Mouse (Mus musculus) B cell, adult 62 days (primary cell): Measurements from ENCODE around the gene Gm49403. TPM values are rescaled to one million over a fixed set of nuclear protein-coding genes. Genes with fewer than 3 reads are reported as not detected.

Experiments used
- total RNA-seq: library from RNA; stranded (reverse); gene quantifications from 4 replicates; pipeline ENCODE4 v1.2.4, GENCODE M21; 2023

Gm49403 gene
- not detected in 4 replicates for total RNA-seq

DNA sequence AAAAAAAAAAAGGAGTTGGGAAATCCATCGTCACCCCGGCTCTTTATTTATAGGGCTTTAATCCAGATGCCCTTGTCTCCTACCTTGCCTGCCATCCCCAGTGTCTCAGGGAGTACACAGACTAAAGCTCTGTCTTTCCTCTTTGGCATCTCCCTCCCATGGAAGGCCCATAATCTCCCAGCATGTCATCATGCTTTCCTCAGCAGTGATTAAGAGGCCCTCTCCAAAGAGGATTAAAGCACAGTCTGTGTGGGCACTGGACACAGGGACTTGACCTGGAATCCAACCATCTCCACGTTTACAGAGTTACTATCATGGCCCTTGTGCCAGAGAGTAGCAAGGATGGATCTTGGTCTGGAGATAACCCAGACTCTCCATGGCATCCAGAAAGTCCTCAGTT is at the start of gene Gm49403, which contains the start of gene Lbhd1:
TSS of gene Gm49403 (plus strand) at position 315 of the 400 bp plus-strand sequence.
TSS of gene Lbhd1 (plus strand) at position 117 of the 400 bp plus-strand sequence.

DNA sequence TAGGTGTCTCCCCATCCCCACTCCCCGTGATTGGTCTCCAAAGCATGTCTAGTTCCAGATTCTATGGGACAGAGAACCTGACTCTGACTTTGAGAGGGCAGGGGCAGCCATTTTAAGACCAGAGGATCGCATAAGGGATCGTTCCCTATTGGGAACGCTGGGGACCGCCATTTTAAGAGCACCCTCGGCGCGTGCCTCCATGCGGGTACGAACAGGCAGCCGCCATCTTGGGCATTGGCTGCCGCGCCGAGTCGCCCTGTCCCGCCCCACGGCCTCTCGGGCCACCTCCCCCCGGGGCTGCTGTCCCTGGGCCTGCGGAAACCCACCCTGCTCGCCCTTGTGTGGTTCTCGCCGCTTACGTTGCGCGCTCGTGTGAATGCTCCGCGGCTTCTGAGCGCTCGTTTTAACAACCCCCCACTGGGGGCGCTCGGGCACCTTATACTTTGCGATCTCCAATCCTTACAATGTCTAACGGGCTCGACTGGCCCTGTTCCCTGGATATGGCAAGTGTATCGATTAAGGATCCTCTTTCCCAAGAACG is 46.4 kb upstream of the Gm49403 start, which contains the start of gene Bscl2:
TSS of gene Bscl2 (plus strand) at position 217 of the 541 bp plus-strand sequence.

DNA sequence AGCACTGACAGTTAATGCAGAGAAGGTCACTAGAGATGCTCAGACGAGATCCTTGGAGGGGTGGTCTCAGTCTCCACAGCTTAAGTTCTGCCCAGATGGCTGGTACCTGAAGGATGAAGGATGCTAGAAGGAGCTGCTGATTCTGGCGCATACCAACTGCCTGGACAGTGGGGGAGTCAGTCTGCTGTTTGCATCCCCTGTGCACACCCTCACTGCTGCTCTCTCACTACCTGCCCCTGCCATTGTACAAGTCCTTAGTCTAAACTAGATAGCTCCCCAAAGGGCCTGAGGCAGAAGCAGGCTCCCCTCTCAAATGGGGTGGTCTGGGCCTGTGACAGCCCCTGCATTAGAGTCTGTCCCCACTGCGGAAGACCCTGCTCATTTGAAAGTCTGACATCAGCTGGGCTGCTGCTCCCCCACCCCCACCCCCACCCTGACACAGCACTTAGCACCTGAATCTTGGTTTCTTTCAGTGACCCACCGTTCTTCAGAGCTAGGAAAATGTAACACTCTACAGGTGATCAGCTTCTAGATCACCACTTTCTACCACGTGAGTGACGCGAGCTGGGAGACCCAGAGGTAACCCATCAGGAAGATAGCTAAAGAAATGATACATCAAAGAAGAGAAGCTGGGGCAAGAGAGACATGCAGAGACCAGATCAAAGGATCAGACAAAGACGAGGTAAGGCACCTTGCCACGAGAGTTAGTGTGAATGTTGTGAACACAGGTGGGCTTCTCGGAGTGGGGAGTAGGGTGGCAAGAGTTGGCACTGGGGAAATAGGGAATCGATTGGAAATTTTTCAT is 44.4 kb upstream of the Gm49403 start, which contains the start of gene Gng3:
TSS of gene Gng3 (minus strand) at position 92 of the 805 bp plus-strand sequence.

DNA sequence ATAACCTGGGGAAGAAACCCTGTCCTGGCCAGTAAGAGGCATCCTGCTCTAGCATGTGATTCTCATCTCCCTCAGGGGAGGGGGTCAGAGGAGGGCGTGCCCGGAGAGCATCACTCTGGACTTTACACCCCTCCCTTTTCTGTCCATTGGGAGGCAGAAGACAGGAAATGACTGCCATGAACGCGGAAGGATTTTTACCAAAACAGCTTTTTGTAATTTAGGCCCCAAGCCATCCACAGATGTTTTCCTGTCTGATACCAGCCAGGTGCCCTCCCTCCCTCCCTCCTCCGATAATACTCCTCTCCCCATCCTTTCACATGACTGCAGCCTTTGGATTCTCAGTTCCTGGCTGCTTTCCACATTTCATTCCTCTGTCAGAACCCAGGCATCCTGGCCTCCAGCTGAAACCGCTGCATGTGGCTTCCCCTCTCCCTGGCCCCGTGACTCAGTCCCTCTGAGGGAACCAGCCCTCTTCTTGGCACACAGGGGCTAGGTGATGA is 33.3 kb upstream of the Gm49403 start, which contains the start of gene Lrrn4cl:
TSS of gene Lrrn4cl (plus strand) at position 367 of the 500 bp plus-strand sequence.

DNA sequence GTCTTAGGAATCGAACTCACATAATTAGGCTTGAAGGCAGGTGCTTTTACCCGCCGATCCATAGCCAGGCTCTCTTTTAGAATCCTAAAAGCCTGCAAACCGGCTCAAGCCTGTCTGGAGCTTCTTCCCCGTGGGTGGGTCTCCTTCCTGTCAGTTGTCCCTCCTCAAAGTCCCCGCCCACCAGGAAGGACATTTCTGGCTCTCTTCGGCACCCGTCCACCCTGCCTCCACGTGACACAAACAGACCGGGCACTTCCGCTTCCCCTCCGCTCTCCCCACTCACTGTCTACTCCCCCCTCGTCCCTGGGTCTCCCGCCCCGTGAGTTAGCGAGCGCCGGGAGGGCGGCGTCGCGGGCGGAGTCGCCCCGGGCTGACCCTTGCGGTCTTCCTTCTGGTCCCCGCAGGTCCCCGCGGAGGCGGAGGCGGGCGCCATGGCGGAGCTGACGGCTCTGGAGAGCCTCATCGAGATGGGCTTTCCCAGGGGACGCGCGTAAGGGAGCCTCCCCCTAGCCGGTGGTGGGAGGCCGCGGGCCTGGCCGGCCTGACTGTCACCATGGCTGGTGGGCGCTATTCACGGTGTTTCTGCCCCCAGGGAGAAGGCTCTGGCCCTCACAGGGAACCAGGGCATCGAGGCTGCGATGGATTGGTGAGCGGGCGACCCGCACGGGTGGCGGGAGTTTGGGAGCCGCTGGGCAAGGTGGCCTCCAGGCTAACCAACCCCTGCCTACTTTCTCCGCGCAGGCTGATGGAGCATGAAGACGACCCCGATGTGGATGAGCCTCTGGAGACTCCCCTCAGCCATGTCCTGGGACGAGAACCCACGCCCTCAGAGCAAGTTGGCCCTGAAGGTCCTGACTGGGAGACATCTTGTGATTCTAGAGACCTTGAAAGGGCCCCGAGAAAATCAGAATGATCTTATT is 12.2 kb upstream of the Gm49403 start, which contains the start of gene Ubxn1:
TSS of gene Ubxn1 (plus strand) at position 230 of the 920 bp plus-strand sequence.

DNA sequence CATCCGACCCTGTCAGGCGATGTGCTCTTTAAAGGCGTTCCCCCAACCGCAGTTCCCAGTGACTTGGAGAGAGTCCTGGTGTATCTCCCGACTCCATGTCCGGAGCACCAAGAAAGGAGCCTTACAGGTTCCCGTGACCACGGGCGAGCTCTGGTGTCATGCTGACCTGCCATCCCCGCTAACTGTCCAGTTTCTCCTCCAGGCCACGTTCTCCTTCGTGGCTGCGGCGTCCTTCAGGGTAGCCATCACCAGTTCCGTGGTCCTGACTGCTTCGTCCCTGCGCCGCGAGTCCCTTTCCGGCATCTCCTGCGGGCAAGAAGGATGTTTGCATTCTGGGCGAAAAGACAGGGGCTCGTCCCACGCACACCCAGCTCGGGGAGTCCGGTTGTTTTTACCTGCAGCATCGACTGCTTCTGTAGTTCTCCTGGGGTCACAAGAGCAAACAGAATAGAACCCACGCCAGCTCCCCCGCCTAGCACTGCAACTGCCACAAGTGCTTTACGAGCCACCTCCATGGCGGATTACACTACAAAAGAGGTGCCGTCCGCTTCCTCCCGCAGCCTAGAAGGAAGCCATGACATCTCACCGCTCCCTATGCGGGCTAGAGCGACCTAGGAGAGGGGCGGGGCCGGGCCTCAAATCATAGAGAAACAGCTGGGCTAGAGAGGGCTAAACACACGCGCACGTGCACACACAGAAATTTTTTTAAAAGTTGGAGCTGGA is 3.3 kb upstream of the Gm49403 start, which contains the start of gene Uqcc3:
TSS of gene Uqcc3 (minus strand) at position 613 of the 723 bp plus-strand sequence.

DNA sequence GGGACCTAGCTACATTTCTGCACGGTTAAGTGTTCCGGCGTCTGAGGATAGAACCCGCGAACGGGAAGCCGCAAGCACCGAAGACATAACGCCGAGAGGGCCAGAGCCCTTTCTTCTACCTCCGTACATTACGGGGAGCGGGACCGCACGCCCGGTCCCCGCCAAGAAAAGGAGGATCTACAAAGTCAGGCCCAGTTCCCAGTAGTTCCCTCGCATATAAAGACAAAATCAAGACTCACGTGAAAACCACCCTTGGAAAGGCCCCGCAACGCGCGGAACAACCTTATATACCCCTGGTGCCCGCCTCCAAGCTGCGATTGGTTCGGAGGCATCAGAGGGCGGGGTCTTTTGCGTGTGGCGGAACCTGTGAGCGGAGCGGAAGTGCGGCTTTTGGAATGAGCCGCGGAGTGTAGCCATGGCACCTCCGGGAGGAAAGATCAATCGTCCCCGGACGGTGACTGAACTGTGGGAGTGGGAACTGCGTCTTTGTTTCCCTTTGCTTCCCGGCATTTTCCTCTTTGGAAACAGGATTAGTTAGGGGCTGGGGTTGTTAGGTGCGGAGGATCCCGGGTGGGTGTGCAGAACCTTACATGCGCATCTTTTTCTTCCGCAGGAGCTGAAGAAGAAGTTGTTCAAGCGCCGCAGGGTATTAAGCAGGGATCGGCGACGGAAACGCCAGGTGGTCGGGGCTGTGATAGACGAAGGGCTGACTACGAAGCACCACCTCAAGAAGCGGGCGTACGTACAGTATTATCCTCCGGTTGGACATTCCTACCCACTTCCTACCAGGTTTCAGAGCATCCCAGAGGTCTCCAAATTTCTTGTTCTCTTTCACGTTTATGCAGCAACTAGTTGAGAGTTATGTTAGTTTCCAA is 5.0 kb downstream of the Gm49403 start, which contains the start of the genes 1810009A15Rik and Gm49416:
TSS of gene 1810009A15Rik (plus strand) at position 343 of the 875 bp plus-strand sequence.
TSS of gene Gm49416 (plus strand) at position 416 of the 875 bp plus-strand sequence.

DNA sequence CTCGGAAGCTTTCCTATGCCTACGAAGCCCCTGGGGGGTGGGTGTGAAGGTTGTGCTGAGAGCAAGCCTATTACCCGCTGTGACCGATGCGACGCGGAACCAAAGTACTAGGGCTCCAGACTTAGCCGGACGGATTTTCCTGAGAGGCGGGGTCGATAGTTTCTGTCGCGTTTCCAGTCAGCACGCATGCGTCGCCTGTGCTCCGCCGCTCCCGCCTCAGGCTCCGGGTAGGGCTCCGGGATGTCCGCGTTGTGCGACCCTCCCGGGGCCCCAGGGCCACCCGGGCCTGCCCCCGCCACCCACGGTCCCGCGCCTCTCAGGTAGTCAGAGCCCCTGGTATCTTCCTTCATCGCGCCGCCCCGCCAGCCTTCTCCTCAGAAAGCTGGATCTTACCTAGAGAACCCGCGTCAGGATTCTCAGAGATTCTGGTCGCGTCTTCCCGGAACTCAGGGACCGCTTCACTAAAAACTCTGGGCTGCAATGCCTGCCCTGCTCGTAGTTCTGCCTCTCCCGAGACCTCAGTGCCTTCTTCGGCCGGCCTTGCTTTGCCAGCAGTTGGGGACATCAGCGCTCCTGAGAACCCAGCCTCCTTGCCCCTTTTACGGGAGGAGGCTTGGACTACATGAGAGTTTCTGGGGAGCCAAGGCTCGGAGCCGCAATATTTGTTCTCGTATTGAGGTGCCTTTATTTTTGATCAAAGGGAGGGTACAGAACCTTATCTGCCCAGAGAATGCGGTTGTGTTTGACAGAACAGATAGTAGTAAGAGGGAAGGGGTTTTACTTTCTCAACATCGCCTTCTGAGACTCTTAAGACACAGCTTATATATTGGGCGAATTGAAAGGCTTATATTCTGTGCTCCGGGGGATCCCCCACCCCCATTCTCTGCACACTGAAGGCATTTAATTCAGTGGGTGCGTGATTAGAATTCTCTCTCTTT is 9.4 kb downstream of the Gm49403 start, which contains the start of gene Ints5:
TSS of gene Ints5 (plus strand) at position 177 of the 938 bp plus-strand sequence.

DNA sequence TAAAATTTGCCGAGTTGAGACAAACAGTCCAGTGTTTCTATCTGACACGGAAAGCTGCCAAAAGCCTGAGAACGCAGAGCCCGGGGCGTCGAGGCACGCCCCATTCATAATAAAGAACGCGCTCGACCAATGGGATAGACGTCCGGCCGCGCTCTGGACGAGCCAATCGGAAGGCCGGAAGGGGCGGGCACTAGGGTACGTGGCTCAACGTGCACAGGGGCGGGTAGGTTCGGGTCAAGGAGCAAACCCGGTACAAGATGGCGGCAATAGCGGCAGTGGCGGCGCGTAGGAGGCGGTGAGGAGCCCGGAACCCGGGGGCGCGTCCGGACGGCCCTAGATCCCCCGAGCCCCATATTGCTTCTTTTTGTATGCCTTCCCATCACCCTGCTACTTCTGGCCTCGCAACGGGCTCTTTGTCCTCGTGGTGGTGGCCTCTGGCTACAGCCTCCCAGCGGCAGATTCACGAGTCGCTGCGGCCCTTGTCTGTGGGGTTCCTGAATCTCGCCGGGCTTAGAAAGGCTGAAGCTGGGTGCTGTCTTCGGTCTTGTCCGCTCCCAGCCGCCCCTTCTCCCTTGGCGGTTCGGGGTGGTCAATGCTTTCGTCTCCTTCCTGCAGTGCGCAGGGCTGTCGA is 14.2 kb downstream of the Gm49403 start, which contains the start of gene Ganab:
TSS of gene Ganab (plus strand) at position 207 of the 631 bp plus-strand sequence.

DNA sequence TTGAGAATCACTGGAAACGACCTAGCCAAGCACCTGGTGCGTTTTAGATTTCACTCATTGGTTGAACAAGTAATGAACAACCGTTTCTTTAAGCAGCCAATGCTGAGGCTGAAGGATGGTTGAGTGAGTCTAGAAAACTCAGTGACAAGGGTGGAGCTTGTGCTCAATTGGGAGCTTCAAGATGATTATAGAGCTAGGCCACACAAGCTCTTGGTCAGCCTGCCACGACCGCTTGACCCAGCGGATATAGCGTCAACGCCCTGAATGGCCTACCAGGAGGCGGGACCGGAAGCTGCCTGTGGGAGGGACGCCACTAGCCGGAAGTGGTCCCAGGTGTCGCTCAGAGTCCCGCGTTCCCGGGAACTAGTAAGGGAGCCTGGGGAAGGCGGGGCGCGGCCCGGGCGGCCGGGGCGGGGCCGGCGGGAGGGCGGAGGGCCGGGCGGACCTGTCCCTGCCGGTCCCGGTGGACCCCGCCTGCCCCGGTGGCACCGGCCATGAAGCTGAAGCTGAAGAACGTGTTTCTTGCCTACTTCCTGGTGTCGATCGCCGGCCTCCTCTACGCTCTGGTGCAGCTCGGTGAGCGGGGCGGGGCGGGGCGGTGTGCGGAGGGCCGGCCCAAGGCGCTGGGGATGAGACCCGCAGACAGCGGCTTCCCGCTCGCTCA is 36.5 kb downstream of the Gm49403 start, which contains the start of gene B3gat3:
TSS of gene B3gat3 (plus strand) at position 302 of the 664 bp plus-strand sequence.

DNA sequence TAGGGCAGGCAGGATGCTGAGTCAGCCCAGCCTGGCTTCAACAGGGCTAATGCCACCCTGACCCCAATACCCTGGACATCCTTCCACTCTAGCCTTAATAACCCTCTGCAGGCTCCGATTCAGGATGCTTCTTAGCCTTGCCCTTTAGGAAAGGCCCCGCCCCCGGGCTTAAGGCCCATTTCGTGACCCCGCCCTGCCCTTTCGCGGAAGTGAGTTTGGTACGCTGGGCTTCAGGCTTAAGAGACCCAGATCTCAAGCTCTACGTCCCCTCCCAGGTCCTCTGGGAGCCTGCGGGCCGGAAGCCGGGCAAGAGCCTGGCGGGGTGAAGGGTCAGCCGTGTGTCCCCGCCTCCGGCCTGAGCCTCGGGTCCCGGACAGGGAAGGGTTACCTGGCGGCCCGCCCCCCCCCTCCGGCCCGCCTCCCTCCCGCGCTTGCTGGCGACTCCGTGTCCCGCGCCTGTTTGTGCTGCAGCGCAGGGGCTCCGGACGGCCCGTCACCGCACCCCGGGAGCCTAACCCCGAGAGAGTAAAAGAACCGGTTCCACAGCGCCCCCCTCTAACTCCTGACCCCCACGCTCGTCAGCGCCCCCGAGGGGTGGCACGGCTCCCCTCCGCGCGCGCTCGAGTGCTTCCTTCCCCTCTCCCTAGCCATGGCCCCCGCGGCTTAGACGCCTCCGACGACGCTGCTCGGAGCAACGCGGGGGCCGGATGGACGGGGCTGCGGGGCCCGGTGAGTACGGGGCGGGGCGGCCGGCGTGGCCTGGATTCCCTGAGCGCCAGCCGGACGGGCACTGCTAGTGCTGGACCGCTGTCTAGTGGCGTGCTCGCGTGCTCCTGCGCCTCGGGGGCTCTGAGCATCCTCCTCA is 45.7 kb downstream of the Gm49403 start, which contains the start of the genes Rom1 and Eml3:
TSS of gene Rom1 (minus strand) at position 133 of the 865 bp plus-strand sequence.
TSS of gene Eml3 (plus strand) at position 329 of the 865 bp plus-strand sequence.

Other genes starting within 250 kb of the Gm49403 start
- gene Chrm1, start 220.1 kb upstream of the Gm49403 start, total RNA-seq = not detected in 4 replicates
- gene Slc3a2, start 160.6 kb upstream of the Gm49403 start, total RNA-seq = 230 to 247 TPM (median 235 TPM) in 4 replicates
- gene Wdr74, start 148.1 kb upstream of the Gm49403 start, total RNA-seq = 62.8 to 83.7 TPM (median 79.5 TPM) in 4 replicates
- 3.0 to 7.4 TPM (median 4.7 TPM) in 4 replicates for gene 1700092M07Rik, start 143.2 kb upstream of the Gm49403 start, total RNA-seq
- 237 to 245 TPM (median 241 TPM) in 4 replicates for gene Stx5a, start 142.5 kb upstream of the Gm49403 start, total RNA-seq
- gene Nxf1, start 126.9 kb upstream of the Gm49403 start, total RNA-seq = 377 to 393 TPM (median 389 TPM) in 4 replicates
- 26.2 to 31.3 TPM (median 28.9 TPM) in 4 replicates for gene Tmem223, start 112.9 kb upstream of the Gm49403 start, total RNA-seq
- 63.6 to 73.3 TPM (median 71.5 TPM) in 4 replicates for gene Tmem179b, start 109.5 kb upstream of the Gm49403 start, total RNA-seq
- 20.5 to 27.0 TPM (median 24.5 TPM) in 4 replicates for gene Taf6l, start 97.5 kb upstream of the Gm49403 start, total RNA-seq
- gene Polr2g, start 85.4 kb upstream of the Gm49403 start, total RNA-seq = 58.1 to 65.7 TPM (median 60.7 TPM) in 4 replicates
- gene Zbtb3, start 81.4 kb upstream of the Gm49403 start, total RNA-seq = 1.3 to 2.0 TPM (median 1.6 TPM) in 4 replicates
- 28.9 to 33.7 TPM (median 30.1 TPM) in 4 replicates for gene Ttc9c, start 64.6 kb upstream of the Gm49403 start, total RNA-seq
- gene Hnrnpul2, start 63.9 kb upstream of the Gm49403 start, total RNA-seq = 104 to 114 TPM (median 109 TPM) in 4 replicates
- 6.4 to 30.3 TPM (median 16.5 TPM) in 4 replicates for gene AC129217.1, start 54.2 kb upstream of the Gm49403 start, total RNA-seq
- 45.4 to 52.9 TPM (median 48.9 TPM) in 4 replicates for gene Bscl2, start 46.5 kb upstream of the Gm49403 start, total RNA-seq
- not detected in 4 replicates for gene Gng3, start 44.7 kb upstream of the Gm49403 start, total RNA-seq
- gene Lrrn4cl, start 33.2 kb upstream of the Gm49403 start, total RNA-seq = 0.32 to 0.75 TPM (median 0.51 TPM) in 4 replicates
- gene Ubxn1, start 12.4 kb upstream of the Gm49403 start, total RNA-seq = 133 to 143 TPM (median 140 TPM) in 4 replicates
- gene Uqcc3, start 3.0 kb upstream of the Gm49403 start, total RNA-seq = 20.6 to 24.9 TPM (median 22.3 TPM) in 4 replicates
- 5.1 to 16.0 TPM (median 14.2 TPM) in 4 replicates for gene Lbhd1, start 198 bp upstream of the Gm49403 start, total RNA-seq
- 32.7 to 40.6 TPM (median 37.3 TPM) in 4 replicates for gene 1810009A15Rik, start 4.9 kb downstream of the Gm49403 start, total RNA-seq
- gene Gm49416, start 5.0 kb downstream of the Gm49403 start, total RNA-seq = 4.7 to 5.0 TPM in 2 of 4 replicates, not detected in the others
- gene Ints5, start 9.1 kb downstream of the Gm49403 start, total RNA-seq = 17.6 to 20.4 TPM (median 19.8 TPM) in 4 replicates
- 148 to 156 TPM (median 152 TPM) in 4 replicates for gene Ganab, start 14.1 kb downstream of the Gm49403 start, total RNA-seq
- gene B3gat3, start 36.4 kb downstream of the Gm49403 start, total RNA-seq = 62.7 to 65.2 TPM (median 64.4 TPM) in 4 replicates
- gene Rom1, start 45.4 kb downstream of the Gm49403 start, total RNA-seq = 4.1 to 5.4 TPM (median 5.0 TPM) in 4 replicates
- 90.1 to 96.3 TPM (median 93.0 TPM) in 4 replicates for gene Eml3, start 45.6 kb downstream of the Gm49403 start, total RNA-seq
- gene Mta2, start 57.9 kb downstream of the Gm49403 start, total RNA-seq = 193 to 211 TPM (median 196 TPM) in 4 replicates
- gene Tut1, start 69.9 kb downstream of the Gm49403 start, total RNA-seq = 44.1 to 51.1 TPM (median 47.8 TPM) in 4 replicates
- gene Eef1g, start 83.1 kb downstream of the Gm49403 start, total RNA-seq = 481 to 522 TPM (median 501 TPM) in 4 replicates
- gene Ahnak, start 105.4 kb downstream of the Gm49403 start, total RNA-seq = 135 to 153 TPM (median 149 TPM) in 4 replicates
- gene Scgb1a1, start 204.0 kb downstream of the Gm49403 start, total RNA-seq = not detected in 4 replicates